Mouse (Mus musculus): Measurements from ENCODE around the gene Adh7.

The Adh7 gene

GRCm38 (mm10) chr3:138239461-138239860 is 21.9 kb downstream of the Adh7 start:
- no peak for TF ChIP-seq GATA4 (IDR thresholded peaks at IDR 0.05; ENCODE audit: insufficient replicate concordance, low read length)

- no peak for TF ChIP-seq GATA4 (IDR thresholded peaks at IDR 0.05; ENCODE audit: insufficient replicate concordance, low read length)
Measured at GRCm38 (mm10) chr3:138240411-138240810, 22.9 kb downstream of the Adh7 start.

- no peak for TF ChIP-seq GATA4 (IDR thresholded peaks at IDR 0.05; ENCODE audit: insufficient replicate concordance, low read length)
Measured at GRCm38 (mm10) chr3:138240942-138241341, 23.4 kb downstream of the Adh7 start.

GRCm38 (mm10) chr3:138241371-138241770 is 23.8 kb downstream of the Adh7 start:
- peak; percentile 80 for TF ChIP-seq GATA4 (IDR thresholded peaks at IDR 0.05; ENCODE audit: insufficient replicate concordance, low read length)

GRCm38 (mm10) chr3:138242021-138242726 is 24.6 kb downstream of the Adh7 start:
- no peak for TF ChIP-seq GATA4 (IDR thresholded peaks at IDR 0.05; ENCODE audit: insufficient replicate concordance, low read length)

GRCm38 (mm10) chr3:138242933-138243332 is 25.4 kb downstream of the Adh7 start:
- TF ChIP-seq GATA4 (IDR thresholded peaks at IDR 0.05; ENCODE audit: insufficient replicate concordance, low read length): no peak

GRCm38 (mm10) chr3:138244338-138244874 is 26.8 kb downstream of the Adh7 start:
- TF ChIP-seq GATA4 (IDR thresholded peaks at IDR 0.05; ENCODE audit: insufficient replicate concordance, low read length): no peak

GRCm38 (mm10) chr3:138246511-138247020 is 29.0 kb downstream of the Adh7 start:
- TF ChIP-seq GATA4 (IDR thresholded peaks at IDR 0.05; ENCODE audit: insufficient replicate concordance, low read length): no peak

GRCm38 (mm10) chr3:138247241-138247640 is 29.7 kb downstream of the Adh7 start:
- TF ChIP-seq GATA4 (IDR thresholded peaks at IDR 0.05; ENCODE audit: insufficient replicate concordance, low read length): no peak

- TF ChIP-seq GATA4 (IDR thresholded peaks at IDR 0.05; ENCODE audit: insufficient replicate concordance, low read length): no peak
Measured at GRCm38 (mm10) chr3:138248011-138248410, 30.5 kb downstream of the Adh7 start.

GRCm38 (mm10) chr3:138248746-138249145 is 31.2 kb downstream of the Adh7 start:
- no peak for TF ChIP-seq GATA4 (IDR thresholded peaks at IDR 0.05; ENCODE audit: insufficient replicate concordance, low read length)

GRCm38 (mm10) chr3:138251156-138251555 is 33.6 kb downstream of the Adh7 start:
- TF ChIP-seq GATA4 (IDR thresholded peaks at IDR 0.05; ENCODE audit: insufficient replicate concordance, low read length): no peak

GRCm38 (mm10) chr3:138254205-138254604 is 36.6 kb downstream of the Adh7 start:
- no peak for TF ChIP-seq GATA4 (IDR thresholded peaks at IDR 0.05; ENCODE audit: insufficient replicate concordance, low read length)

- TF ChIP-seq GATA4 (IDR thresholded peaks at IDR 0.05; ENCODE audit: insufficient replicate concordance, low read length): no peak
Measured at GRCm38 (mm10) chr3:138255366-138255765, 37.8 kb downstream of the Adh7 start.

- peak; percentile 70 for TF ChIP-seq GATA4 (IDR thresholded peaks at IDR 0.05; ENCODE audit: insufficient replicate concordance, low read length)
Measured at GRCm38 (mm10) chr3:138255780-138256550, 38.4 kb downstream of the Adh7 start.

All from liver, adult (tissue).